Comparison of ENCODE assay signal across 31 mouse cellular contexts in the genomic region with DNA sequence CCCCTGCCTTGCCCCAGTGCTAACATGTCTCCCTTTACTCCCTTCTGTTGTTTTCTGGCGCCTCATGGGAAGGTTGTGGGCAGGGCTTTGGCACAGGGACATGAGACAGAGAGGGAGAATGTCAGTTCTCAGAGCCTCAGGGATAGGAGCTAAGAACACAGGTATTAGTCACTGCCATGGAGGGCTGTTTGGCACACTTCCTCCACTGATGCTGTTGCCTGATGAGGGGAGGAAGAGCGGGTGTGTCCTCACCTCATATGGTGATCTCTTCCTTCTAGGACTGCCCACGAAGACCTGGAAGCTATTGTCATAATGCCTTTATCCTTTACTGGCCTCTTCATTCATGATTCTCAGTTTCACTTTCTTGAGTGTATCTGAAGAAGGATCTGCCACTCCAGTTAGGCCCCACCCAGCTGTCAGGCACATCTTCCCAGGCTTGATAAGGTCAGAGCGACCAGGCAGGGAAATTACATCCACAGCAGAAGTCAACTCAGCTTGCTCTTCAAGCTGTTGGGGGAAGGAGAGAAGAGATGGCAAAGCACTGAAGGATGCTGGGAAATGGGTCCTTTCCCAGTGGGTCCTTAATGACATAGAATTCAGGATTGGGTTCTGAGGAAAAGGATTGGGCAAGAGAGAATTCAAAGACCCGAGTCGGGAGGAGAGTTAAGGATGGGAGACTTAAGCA. TPM values are rescaled to one million over a fixed set of nuclear protein-coding genes. Genes with fewer than 3 reads are reported as not detected.
"Had no signal": no experiment of that assay in that cellular context is flagged by ENCODE, and none has a peak within 500 bp of the region (broad histone marks: within the 10 kb centered on the region; RNA-seq: fewer than 3 reads in every experiment).

A gene (plus strand): TSS at position 635 of the 685 bp plus-strand sequence.

- H3K27ac ChIP-seq: kidney, postnatal 0 days; layer of hippocampus, adult 2 months; limb, embryonic 13.5 days; liver, embryonic 12.5 days; liver, embryonic 15.5 days; lung, embryonic 15.5 days; stomach, postnatal 0 days had no signal

- H3K4me3 ChIP-seq: layer of hippocampus, adult 2 months; limb, embryonic 13.5 days; liver, embryonic 12.5 days; liver, embryonic 15.5 days; lung, embryonic 15.5 days had no signal

- H3K36me3 ChIP-seq: limb, embryonic 13.5 days; liver, embryonic 12.5 days; liver, embryonic 15.5 days; lung, embryonic 15.5 days had no signal

- DNase-seq: kidney, adult 2 months; kidney, postnatal 25 days; layer of hippocampus, postnatal 36 days; left cerebral cortex, postnatal 4 days; liver; lung, adult 18-20 months; lung, postnatal 10 days; lung, postnatal 36 days; midbrain, embryonic 14.5 days; right cerebral cortex, adult 18-20 months; right cerebral cortex, postnatal 14 days; right cerebral cortex, postnatal 4 days; thymus, adult 2 months; thymus, postnatal 25 days had no signal

- H3K27me3 ChIP-seq: limb, embryonic 13.5 days; liver, embryonic 12.5 days; liver, embryonic 15.5 days; lung, embryonic 15.5 days had no signal

- ATAC-seq: liver, embryonic 12.5 days had no signal

- H3K9me3 ChIP-seq: limb, embryonic 13.5 days; liver, embryonic 12.5 days; liver, embryonic 15.5 days; lung, embryonic 15.5 days had no signal

RNA-seq across cellular contexts. Expression of the gene that starts here (rescaled TPM):
- total RNA-seq: layer of hippocampus, adult 2 months; layer of hippocampus, postnatal 10 days; layer of hippocampus, postnatal 36 days; left cerebral cortex, adult 8-10 months; left cerebral cortex, postnatal 14 days; left cerebral cortex, postnatal 4 days; midbrain, postnatal 0 days had no signal
- polyA plus RNA-seq: kidney, adult 2 months; kidney, embryonic 14.5 days; kidney, postnatal 0 days; large intestine, adult 2 months; limb, embryonic 13.5 days; liver, embryonic 12.5 days; liver, embryonic 15.5 days; lung, embryonic 15.5 days; midbrain, embryonic 11.5 days; midbrain, embryonic 14.5 days; midbrain, postnatal 0 days; neural tube, embryonic 11.5 days; neural tube, embryonic 14.5 days; stomach, embryonic 14.5 days; stomach, postnatal 0 days had no signal
